Mouse (Mus musculus) CH12.LX (cell line): ENCODE data around the gene Siah2. TPM values are rescaled to one million over a fixed set of nuclear protein-coding genes. Genes with fewer than 3 reads are reported as not detected.

Experiments used
- DNase-seq: peaks from one replicate; pipeline ENCODE4 v3.0.0-alpha.2; 2013; ENCODE audit errors: extremely low read depth
- H3K27ac ChIP-seq: 2 replicates; pipeline ENCODE4 v1.5.1; 2012; ENCODE audit warnings: low read depth, mild to moderate bottlenecking, control low read depth, moderate library complexity; ENCODE audit not compliant: insufficient read depth
- H3K27me3 ChIP-seq: replicated peaks from 2 replicates; pipeline ENCODE3; 2012; ENCODE audit warnings: inconsistent platforms
- H3K36me3 ChIP-seq, 2 experiments: replicated peaks in 1 of 2; 2 replicates each; pipeline versions ENCODE3 to v1.6.1; 2012; ENCODE audit warnings: inconsistent platforms in 1 of 2, low read length in 1 of 2, mild to moderate bottlenecking in 1 of 2, mixed read lengths in 1 of 2, moderate library complexity in 1 of 2; ENCODE audit not compliant: control insufficient read depth in 1 of 2, insufficient read depth in 1 of 2
- H3K4me1 ChIP-seq, 2 experiments: 2 replicates each; pipeline ENCODE4 v1.6.1; 2012; ENCODE audit warnings: inconsistent platforms in 1 of 2, moderate library complexity in 1 of 2; ENCODE audit not compliant: insufficient read depth in 2 of 2, control insufficient read depth in 1 of 2
- H3K4me2 ChIP-seq: 2 replicates; pipeline ENCODE4 v1.6.1; 2012; ENCODE audit warnings: low read depth, mild to moderate bottlenecking, control low read depth; ENCODE audit not compliant: poor library complexity, insufficient read depth, severe bottlenecking
- H3K4me3 ChIP-seq, 3 experiments: fragments of 150-350 bp in 1 of 3; sonication (generic) in 1 of 3; replicated peaks in 1 of 3; 2 replicates each; pipeline versions ENCODE3 to v1.5.1; 2011 to 2012; ENCODE audit warnings: low read depth in 2 of 3, low read length in 2 of 3, mild to moderate bottlenecking in 2 of 3, moderate library complexity in 2 of 3, control low read depth in 1 of 3, improper control_type of control experiment in 1 of 3, inconsistent platforms in 1 of 3, mixed read lengths in 1 of 3; ENCODE audit not compliant: poor library complexity in 1 of 3
- H3K79me2 ChIP-seq: replicated peaks from 2 replicates; pipeline ENCODE4 v1.6.1; 2012; ENCODE audit warnings: mild to moderate bottlenecking, moderate library complexity; ENCODE audit not compliant: control insufficient read depth, poor library complexity, insufficient read depth, severe bottlenecking; ENCODE audit errors: extremely low read depth
- H3K9ac ChIP-seq: 2 replicates; pipeline ENCODE4 v1.6.1; 2012; ENCODE audit warnings: low read depth, mild to moderate bottlenecking, control low read depth, moderate library complexity; ENCODE audit not compliant: insufficient read depth
- H3K9me3 ChIP-seq: replicated peaks from 2 replicates; pipeline ENCODE3; 2012; ENCODE audit warnings: low read length, inconsistent platforms, mixed read lengths
- CHD1 ChIP-seq: IDR thresholded peaks from 2 replicates; pipeline ENCODE4 v1.6.1; 2012; ENCODE audit warnings: low read depth, low read length, improper control_type of control experiment, inconsistent platforms
- CHD2 ChIP-seq: IDR thresholded peaks from 2 replicates; pipeline ENCODE4 v1.6.1; 2011; ENCODE audit warnings: low read length, improper control_type of control experiment
- ELF1 ChIP-seq: IDR thresholded peaks from 2 replicates; pipeline ENCODE4 v1.6.1; 2014; ENCODE audit warnings: low read depth, mild to moderate bottlenecking, inconsistent platforms, low read length, improper control_type of control experiment
- EP300 ChIP-seq: IDR thresholded peaks from 2 replicates; pipeline ENCODE4 v1.6.1; 2011; ENCODE audit warnings: low read length, improper control_type of control experiment
- ETS1 ChIP-seq: conservative IDR thresholded peaks from 2 replicates; pipeline ENCODE4 v1.6.1; 2012; ENCODE audit warnings: low read depth, mild to moderate bottlenecking, inconsistent platforms, low read length, improper control_type of control experiment, moderate library complexity
- GABPA ChIP-seq: IDR thresholded peaks from 2 replicates; pipeline ENCODE4 v1.6.1; 2012; ENCODE audit warnings: low read depth, low read length, improper control_type of control experiment, inconsistent platforms; ENCODE audit not compliant: insufficient replicate concordance
- KAT2A ChIP-seq: IDR thresholded peaks from 2 replicates; pipeline ENCODE4 v1.6.1; 2012; ENCODE audit warnings: low read length, improper control_type of control experiment, inconsistent platforms; ENCODE audit not compliant: insufficient replicate concordance
- MAZ ChIP-seq: IDR thresholded peaks from 2 replicates; pipeline ENCODE4 v1.6.1; 2012; ENCODE audit warnings: low read depth, mild to moderate bottlenecking, inconsistent platforms, low read length, improper control_type of control experiment, moderate library complexity
- MYC ChIP-seq: IDR thresholded peaks from 2 replicates; pipeline ENCODE4 v1.6.1; 2011; ENCODE audit warnings: low read depth, mild to moderate bottlenecking, improper control_type of control experiment, low read length
- PAX5 ChIP-seq: IDR thresholded peaks from 2 replicates; pipeline ENCODE4 v1.6.1; 2012; ENCODE audit warnings: low read length, inconsistent platforms, mixed read lengths
- POLR2A ChIP-seq: IDR thresholded peaks from 2 replicates; pipeline ENCODE4 v1.6.1; 2011; ENCODE audit warnings: low read depth, mild to moderate bottlenecking, improper control_type of control experiment, low read length
- POLR2AphosphoS2 ChIP-seq: IDR thresholded peaks from 2 replicates; pipeline ENCODE4 v1.6.1; 2011; ENCODE audit warnings: low read depth, low read length, improper control_type of control experiment
- TBP ChIP-seq: conservative IDR thresholded peaks from 2 replicates; pipeline ENCODE4 v1.6.1; 2011; ENCODE audit warnings: low read depth, low read length, improper control_type of control experiment
- TCF12 ChIP-seq: IDR thresholded peaks from 2 replicates; pipeline ENCODE4 v1.6.1; 2014; ENCODE audit warnings: low read depth, mild to moderate bottlenecking, inconsistent platforms, low read length, improper control_type of control experiment
- ZC3H11A ChIP-seq: IDR thresholded peaks from 2 replicates; pipeline ENCODE4 v1.6.1; 2012; ENCODE audit warnings: low read depth, mild to moderate bottlenecking, inconsistent platforms, low read length, improper control_type of control experiment
- ZMIZ1 ChIP-seq: IDR thresholded peaks from 2 replicates; pipeline ENCODE4 v1.6.1; 2012; ENCODE audit warnings: low read depth, mild to moderate bottlenecking, inconsistent platforms, low read length, improper control_type of control experiment
- dilution Hi-C: fragments of 300-500 bp; cut with MboI; formaldehyde crosslinking; loops from 2 replicates; pipeline ENCODE4 v1.14.3; 2020; ENCODE audit warnings: low sequenced_read_pairs; ENCODE audit not compliant: extremely low pct_unique_long_range_greater_than_20kb, extremely low pct_ligation_motif_present
- in situ Hi-C: fragments of 300-500 bp; cut with MboI; formaldehyde crosslinking; loops from 3 replicates; pipeline ENCODE4 v1.14.3; 2019; ENCODE audit warnings: low sequenced_read_pairs, low pct_ligation_motif_present, low pct_unique_long_range_greater_than_20kb, mixed read lengths
- polyA plus RNA-seq: library from polyadenylated mRNA; unstranded; fragments of >175 nt; gene quantifications from 2 replicates; pipeline ENCODE4 v1.2.1, GENCODE M21; 2012; ENCODE audit warnings: low read depth; ENCODE audit not compliant: insufficient read length
- total RNA-seq, 2 experiments: library from RNA; depleted of rRNA; stranded (reverse); fragments of 300-350 nt in 1 of 2; fragments of >200 nt in 1 of 2; gene quantifications; 2 replicates each; pipeline ENCODE4 v1.2.3; 2012 to 2014

Siah2 gene
- total and polyA plus RNA-seq, 3 experiments = 104 to 142 (median 140) TPM

GRCm38 (mm10) chr3:58702329-58702728 is 10.1 kb upstream of the Siah2 start:
- Histone ChIP-seq H3K36me3 (peaks cover 25 to 59% of the 10 kb centered on the region in 2 experiments), H3K9me3 (peaks cover 13% of the 10 kb centered on the region), H3K4me2 (no peak overlapping the region), H3K9ac (no peak overlapping the region), H3K4me3 (no peak overlapping the region), H3K27me3 (no peaks in the 10 kb centered on the region), H3K4me1 (peaks cover 8 to 29% of the 10 kb centered on the region in 2 experiments), H3K27ac (no peak overlapping the region), H3K79me2 (no peaks in the 10 kb centered on the region)
- in situ Hi-C loops (no loop called here), dilution Hi-C loops (no loop called here)
- DNase-seq = no peak
- TF ChIP-seq POLR2AphosphoS2 (no peak), ELF1 (peak; percentile 39; the same call in 1 of the 2 replicates), TBP (peak; percentile 90), ZMIZ1 (no peak), GABPA (no peak)

- dilution Hi-C loops = no loop called here
These were observed 9.2 kb upstream of the Siah2 start for GRCm38 (mm10) chr3:58701441-58701840.

GRCm38 (mm10) chr3:58697926-58698325 is 5.7 kb upstream of the Siah2 start:
- Histone ChIP-seq H3K4me2 (peak overlapping the region; percentile 83), H3K4me3 (peak overlapping the region in 2 of 3 experiments; percentile 18 to 44), H3K27ac (peak overlapping the region; percentile 100), H3K4me1 (peaks cover 16 to 49% of the 10 kb centered on the region in 2 experiments), H3K79me2 (peaks cover 18% of the 10 kb centered on the region), H3K9ac (peak overlapping the region; percentile 92), H3K36me3 (peaks cover 17 to 29% of the 10 kb centered on the region in 2 experiments), H3K27me3 (no peaks in the 10 kb centered on the region), H3K9me3 (peaks cover 13% of the 10 kb centered on the region)
- dilution Hi-C loops = no loop called here
- in situ Hi-C loops = loop anchor here (25.0 kb wide), 1 partner anchor 286 kb away; the partner anchor contains the start of gene Tsc22d2
- DNase-seq = no peak
- TF ChIP-seq EP300 (0 out of 2 replicates have a peak, but pooled peaks have one; percentile 51), TCF12 (no peak), PAX5 (no peak), CHD1 (no peak; the same call in 1 of the 2 replicates), ETS1 (peak; percentile 38), POLR2AphosphoS2 (0 out of 2 replicates have a peak, but pooled peaks have one; percentile 9), MAZ (no peak)

More at GRCm38 (mm10) chr3:58701441-58701840, 9.2 kb upstream of the Siah2 start:
- Histone ChIP-seq H3K9ac (no peak overlapping the region), H3K27ac (no peak overlapping the region), H3K4me3 (no peak overlapping the region), H3K4me1 (peaks cover 8 to 33% of the 10 kb centered on the region in 2 experiments), H3K4me2 (no peak overlapping the region), H3K36me3 (peaks cover 25 to 56% of the 10 kb centered on the region in 2 experiments), H3K9me3 (peaks cover 13% of the 10 kb centered on the region), H3K79me2 (no peaks in the 10 kb centered on the region), H3K27me3 (no peaks in the 10 kb centered on the region)
- no peak for DNase-seq
- TF ChIP-seq KAT2A (no peak), ELF1 (no peak), MYC (no peak), CHD2 (no peak), POLR2A (0 out of 2 replicates have a peak, but pooled peaks have one; percentile 15), MAZ (no peak), TCF12 (no peak), ZC3H11A (no peak)
- in situ Hi-C loops = no loop called here
